Mouse (Mus musculus) embryonic facial prominence, embryonic 11.5 days (tissue): ENCODE results near the gene Pbx1. TPM values are rescaled to one million over a fixed set of nuclear protein-coding genes. Genes with fewer than 3 reads are reported as not detected.

ENCODE experiments used
- ATAC-seq: fragments of 200-750 bp; cut with Nextera tagmentation; replicated peaks from 2 replicates; pipeline ENCODE4 v1.8.0; 2017; ENCODE audit warnings: low read depth; ENCODE audit not compliant: insufficient number of reproducible peaks, low FRiP score, low TSS enrichment
- DNase-seq: peaks from one replicate; pipeline ENCODE4 v3.0.0-alpha.2; 2015; ENCODE audit warnings: low spot score
- H3K27ac ChIP-seq: fragments of 300-500 bp; sonication (generic); replicated peaks from 2 replicates; pipeline ENCODE4 v1.5.1; 2014; ENCODE audit warnings: mild to moderate bottlenecking, low read depth, low read length, control low read depth
- H3K27me3 ChIP-seq: fragments of 300-500 bp; sonication (generic); 2 replicates; pipeline ENCODE4 v1.6.1; 2014; ENCODE audit warnings: mild to moderate bottlenecking, low read length, moderate library complexity, mixed read lengths; ENCODE audit not compliant: control insufficient read depth, insufficient read depth
- H3K36me3 ChIP-seq: fragments of 300-500 bp; sonication (generic); replicated peaks from 2 replicates; pipeline ENCODE4 v1.6.1; 2014; ENCODE audit warnings: low read depth, mild to moderate bottlenecking, low read length, moderate library complexity, mixed read lengths; ENCODE audit not compliant: control insufficient read depth, insufficient read depth
- H3K4me1 ChIP-seq: fragments of 300-500 bp; sonication (generic); 2 replicates; pipeline ENCODE4 v1.6.1; 2014; ENCODE audit warnings: low read length, mixed read lengths; ENCODE audit not compliant: control insufficient read depth, insufficient read depth
- H3K4me2 ChIP-seq: fragments of 300-500 bp; sonication (generic); 2 replicates; pipeline ENCODE4 v1.6.1; 2014; ENCODE audit warnings: low read depth, mild to moderate bottlenecking, control low read depth, low read length, moderate library complexity
- H3K4me3 ChIP-seq: fragments of 300-500 bp; sonication (generic); 2 replicates; pipeline ENCODE4 v1.5.1; 2014; ENCODE audit warnings: low read depth, low read length, control low read depth
- H3K9ac ChIP-seq: fragments of 300-500 bp; sonication (generic); replicated peaks from 2 replicates; pipeline ENCODE4 v1.6.1; 2014; ENCODE audit warnings: mild to moderate bottlenecking, control low read depth, low read length
- H3K9me3 ChIP-seq: fragments of 300-500 bp; sonication (generic); replicated peaks from 2 replicates; pipeline ENCODE4 v1.6.1; 2016; ENCODE audit warnings: mild to moderate bottlenecking, low read length, inconsistent platforms, mixed read lengths; ENCODE audit not compliant: control insufficient read depth
- WGBS: fragments of 180-500 bp; shearing (Covaris S2); extraction: QIAGEN DNeasy Blood & Tissue Kit; methylation state at CpG from one replicate; pipeline ENCODE4 v1.1.7; 2014; 5-methylcytosine and 5-hydroxymethylcytosine counted together
- polyA plus RNA-seq: library from polyadenylated mRNA; unstranded; fragments of >200 nt; fragmentation: Nextera tagmentation; extraction: Ambion mirVana; gene quantifications from 2 replicates; pipeline ENCODE4 v1.2.1, GENCODE M21; 2014

Pbx1 gene
- polyA plus RNA-seq, 1 experiment from 2014 or later: 47.8 TPM

GRCm38 (mm10) chr1:168366261-168366660 lies 65.8 kb downstream of the Pbx1 start:
- no peak for DNase-seq
- no peaks in the 10 kb centered on the region; the same call in 1 of the 2 replicates for H3K36me3 ChIP-seq
- no peaks in the 10 kb centered on the region for H3K27me3 ChIP-seq
- no peaks in the 10 kb centered on the region for H3K9me3 ChIP-seq
- WGBS: 92% methylated on average over 5 of the region's 5 CpGs
- H3K4me1 ChIP-seq: no peaks in the 10 kb centered on the region; the same call in 1 of the 2 replicates
- no peak overlapping the region for H3K27ac ChIP-seq
- H3K4me3 ChIP-seq: no peak overlapping the region
- no peak overlapping the region for H3K4me2 ChIP-seq
- no peak overlapping the region for H3K9ac ChIP-seq
- no peak for ATAC-seq

GRCm38 (mm10) chr1:168364325-168364724 lies 67.7 kb downstream of the Pbx1 start:
- WGBS: 80% methylated on average over 7 of the region's 7 CpGs

DNA sequence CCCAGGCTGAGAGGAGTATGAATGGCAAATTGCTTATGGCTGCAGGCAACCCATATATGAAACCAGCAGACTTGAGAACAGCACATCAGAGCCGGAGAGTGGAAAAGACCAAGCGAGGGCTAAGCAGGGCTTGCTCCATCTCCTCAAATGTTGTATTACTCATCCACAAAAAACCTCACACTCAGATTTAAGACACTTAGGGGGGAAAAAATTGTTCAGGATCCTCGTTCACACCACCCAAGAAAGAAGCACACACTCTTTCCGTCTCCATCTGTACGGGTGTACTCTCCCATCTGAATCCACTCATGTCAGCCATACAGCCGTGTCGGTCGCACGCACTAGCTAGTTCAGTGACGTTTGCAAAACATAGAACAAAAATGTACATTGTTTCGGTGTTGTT lies 69.0 kb downstream of the Pbx1 start:
- Histone ChIP-seq H3K9ac (no peak overlapping the region), H3K9me3 (no peaks in the 10 kb centered on the region), H3K4me2 (no peak overlapping the region), H3K4me1 (peaks cover 3% of the 10 kb centered on the region), H3K27ac (0 out of 2 replicates have a peak overlapping the region, but pooled peaks have one; percentile 8), H3K27me3 (no peaks in the 10 kb centered on the region), H3K4me3 (no peak overlapping the region), H3K36me3 (no peaks in the 10 kb centered on the region; the same call in 1 of the 2 replicates)
- WGBS: 79% methylated on average over 11 of the region's 11 CpGs
- DNase-seq: no peak
- ATAC-seq: no peak

More at GRCm38 (mm10) chr1:168364325-168364724, 67.7 kb downstream of the Pbx1 start:
- no peaks in the 10 kb centered on the region; the same call in 1 of the 2 replicates for H3K4me1 ChIP-seq
- DNase-seq (peak; percentile 36), ATAC-seq (no peak)
- no peaks in the 10 kb centered on the region for H3K27me3 ChIP-seq
- H3K4me3 ChIP-seq: no peak overlapping the region
- no peaks in the 10 kb centered on the region for H3K9me3 ChIP-seq
- no peak overlapping the region for H3K4me2 ChIP-seq
- H3K36me3 ChIP-seq: no peaks in the 10 kb centered on the region; the same call in 1 of the 2 replicates
- no peak overlapping the region for H3K27ac ChIP-seq
- no peak overlapping the region for H3K9ac ChIP-seq

- Histone ChIP-seq H3K36me3 (no peaks in the 10 kb centered on the region; the same call in 1 of the 2 replicates), H3K27ac (no peak overlapping the region), H3K4me2 (no peak overlapping the region), H3K4me1 (peaks cover 4% of the 10 kb centered on the region), H3K4me3 (no peak overlapping the region), H3K27me3 (no peaks in the 10 kb centered on the region), H3K9ac (no peak overlapping the region), H3K9me3 (no peaks in the 10 kb centered on the region)
- no peak for ATAC-seq
- WGBS: 77% methylated on average over 10 of the region's 10 CpGs
- DNase-seq: no peak
Observed at GRCm38 (mm10) chr1:168362464-168362863, 69.6 kb downstream of the Pbx1 start.

DNA sequence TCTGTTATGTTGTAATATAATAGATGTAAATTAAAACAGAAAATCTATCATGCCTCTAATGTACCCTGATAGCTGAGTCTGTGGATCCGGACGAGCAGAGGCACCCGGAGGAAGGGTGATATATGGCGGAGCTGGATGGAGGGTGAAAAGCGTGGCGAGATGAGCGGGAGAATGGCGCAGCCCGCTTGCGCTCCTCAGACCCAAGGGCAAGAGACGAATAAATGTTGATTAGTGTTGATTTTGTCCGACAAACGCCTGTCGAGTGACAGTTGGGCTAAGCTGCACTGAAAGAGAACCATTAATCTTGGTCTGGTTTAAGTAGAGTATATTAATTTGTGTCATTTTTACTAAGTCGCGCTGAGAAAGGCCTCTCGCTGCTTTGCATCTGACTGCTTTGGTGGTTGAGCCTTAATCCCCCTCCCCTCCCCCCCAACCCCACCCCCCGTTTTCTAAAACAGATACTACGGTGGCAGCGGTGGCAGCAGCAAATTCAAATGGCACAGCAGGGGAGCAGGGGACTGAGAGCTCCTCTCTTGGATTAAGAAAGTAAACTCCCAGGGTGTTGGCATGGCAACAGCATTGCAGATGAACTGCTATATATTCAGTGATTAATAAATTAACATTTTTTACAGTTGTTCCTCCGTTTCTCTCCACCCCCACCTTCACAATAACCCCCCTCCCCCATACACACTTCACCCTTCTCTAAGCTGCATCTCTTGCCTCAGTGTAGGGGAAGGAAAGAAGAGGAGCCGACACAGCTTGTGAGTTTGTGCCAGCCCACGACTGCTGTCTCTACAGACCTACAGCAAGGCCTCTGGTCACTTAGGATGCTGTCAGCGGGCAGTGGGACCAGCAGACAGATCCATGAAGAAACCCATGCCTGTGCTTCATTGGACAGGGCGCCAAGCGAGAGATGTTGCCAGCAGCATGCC lies 74.1 kb downstream of the Pbx1 start:
- WGBS: 10% methylated on average over 26 of the region's 26 CpGs
- no peak overlapping the region; the same call in 1 of the 2 replicates for H3K4me3 ChIP-seq
- H3K9me3 ChIP-seq: no peaks in the 10 kb centered on the region
- DNase-seq: peak; percentile 58
- no peaks in the 10 kb centered on the region; the same call in 1 of the 2 replicates for H3K36me3 ChIP-seq
- H3K4me2 ChIP-seq: peak overlapping the region; percentile 35
- H3K27me3 ChIP-seq: no peaks in the 10 kb centered on the region
- H3K27ac ChIP-seq: no peak overlapping the region
- no peak overlapping the region for H3K9ac ChIP-seq
- peaks cover 16% of the 10 kb centered on the region for H3K4me1 ChIP-seq
- ATAC-seq: 0 out of 2 replicates have a peak, but pooled peaks have one; percentile 29

- Histone ChIP-seq H3K4me1 (peaks cover 16% of the 10 kb centered on the region), H3K4me3 (no peak overlapping the region), H3K27me3 (no peaks in the 10 kb centered on the region), H3K27ac (no peak overlapping the region), H3K9me3 (no peaks in the 10 kb centered on the region), H3K4me2 (peak overlapping the region; percentile 17; the same call in 1 of the 2 replicates), H3K36me3 (no peaks in the 10 kb centered on the region), H3K9ac (peak overlapping the region; percentile 30; the same call in 1 of the 2 replicates)
- DNase-seq: peak; percentile 66
- peak; percentile 63 for ATAC-seq
- 4% methylated on average over 14 of the region's 14 CpGs for WGBS
Observed at GRCm38 (mm10) chr1:168356970-168357441, 75.1 kb downstream of the Pbx1 start.

DNA sequence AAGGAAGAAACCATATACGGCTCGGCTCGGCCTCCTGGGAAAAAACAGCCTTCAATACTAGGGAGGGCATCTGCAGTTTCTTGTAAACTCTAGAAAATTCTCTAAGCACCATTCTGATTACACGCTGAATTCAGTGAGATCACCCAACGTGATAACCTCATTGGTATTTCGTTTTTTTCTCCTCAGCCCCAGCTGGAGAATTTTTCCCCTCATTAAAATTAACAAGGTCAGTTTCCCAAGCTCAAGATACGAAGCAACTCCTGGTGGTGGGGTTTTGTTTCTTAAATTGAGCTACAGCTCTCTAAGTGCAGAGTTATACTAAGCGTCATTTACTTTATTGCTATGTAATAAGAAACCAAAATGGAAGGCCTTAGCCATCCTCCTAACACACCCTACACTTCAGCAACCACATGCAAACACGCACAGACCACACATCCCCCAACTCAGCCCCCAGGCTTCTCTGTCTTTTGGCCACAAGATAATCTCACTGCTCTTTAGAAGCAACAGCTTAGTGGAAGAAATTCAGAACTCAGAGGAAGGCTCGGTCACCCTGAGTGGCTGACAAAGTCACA lies 76.0 kb downstream of the Pbx1 start:
- 39% methylated on average over 10 of the region's 10 CpGs for WGBS
- Histone ChIP-seq H3K9me3 (no peaks in the 10 kb centered on the region), H3K4me2 (no peak overlapping the region), H3K27me3 (no peaks in the 10 kb centered on the region), H3K9ac (no peak overlapping the region), H3K27ac (no peak overlapping the region), H3K4me3 (no peak overlapping the region), H3K36me3 (no peaks in the 10 kb centered on the region), H3K4me1 (peaks cover 16% of the 10 kb centered on the region)
- DNase-seq (peak; percentile 28), ATAC-seq (no peak)
